Mouse (Mus musculus) ES-E14 (cell line): ENCODE measurements at regions not wholly inside any gene's neighbourhood (a gene's known extent, or its start where the extent isn't known, plus 50 kb on each side); places are given as distances from the start of the nearest gene placed in this dataset.

Experiments used
- HCFC1 ChIP-seq: IDR thresholded peaks from 2 replicates; pipeline ENCODE4 v1.6.1; 2012; ENCODE audit warnings: low read length, inconsistent platforms, borderline replicate concordance; ENCODE audit not compliant: insufficient read depth
- MAFK ChIP-seq: IDR thresholded peaks from 2 replicates; pipeline ENCODE4 v1.6.1; 2014; ENCODE audit warnings: mild to moderate bottlenecking, low read depth, low read length, inconsistent platforms; ENCODE audit not compliant: insufficient read depth

GRCm38 (mm10) chr12:26617969-26618368 lies 149.0 kb downstream of the Cmpk2 start:
- no peak for TF ChIP-seq HCFC1
- no peak for TF ChIP-seq MAFK
